Mouse (Mus musculus) forebrain, embryonic 14.5 days (tissue): ENCODE measurements around the gene Doc2g. TPM values are rescaled to one million over a fixed set of nuclear protein-coding genes. Genes with fewer than 3 reads are reported as not detected.

Experiments used
- ATAC-seq: fragments of 200-750 bp; cut with Nextera tagmentation; 2 replicates; pipeline ENCODE4 v1.8.0; 2017; ENCODE audit warnings: mild to moderate bottlenecking, moderate library complexity
- DNase-seq: peaks from one replicate; pipeline ENCODE4 v3.0.0-alpha.2; 2015; ENCODE audit warnings: low spot score
- H3K27ac ChIP-seq: fragments of 300-500 bp; sonication (generic); 2 replicates; pipeline ENCODE4 v1.5.1; 2014; ENCODE audit warnings: low read depth, mild to moderate bottlenecking, control low read depth, low read length, moderate library complexity
- H3K27me3 ChIP-seq: fragments of 300-500 bp; sonication (generic); replicated peaks from 2 replicates; pipeline ENCODE4 v1.6.1; 2014; ENCODE audit warnings: low read length, control low read depth, mixed read lengths; ENCODE audit not compliant: control insufficient read depth, insufficient read depth
- H3K36me3 ChIP-seq: fragments of 300-500 bp; sonication (generic); 2 replicates; pipeline ENCODE4 v1.6.1; 2014; ENCODE audit warnings: low read length, control low read depth; ENCODE audit not compliant: control insufficient read depth, insufficient read depth
- H3K4me1 ChIP-seq: fragments of 300-500 bp; sonication (generic); 2 replicates; pipeline ENCODE4 v1.6.1; 2014; ENCODE audit warnings: antibody characterized with exemption, low read length, control low read depth; ENCODE audit not compliant: control insufficient read depth, insufficient read depth
- H3K4me2 ChIP-seq: fragments of 300-500 bp; sonication (generic); 2 replicates; pipeline ENCODE4 v1.6.1; 2014; ENCODE audit warnings: mild to moderate bottlenecking, control low read depth, low read length
- H3K4me3 ChIP-seq: fragments of 300-500 bp; sonication (generic); 2 replicates; pipeline ENCODE4 v1.5.1; 2014; ENCODE audit warnings: low read depth, low read length, control low read depth
- H3K9ac ChIP-seq: fragments of 300-500 bp; sonication (generic); 2 replicates; pipeline ENCODE4 v1.6.1; 2014; ENCODE audit warnings: mild to moderate bottlenecking, low read length, control low read depth, moderate library complexity
- H3K9me3 ChIP-seq: fragments of 300-500 bp; sonication (generic); replicated peaks from 2 replicates; pipeline ENCODE4 v1.6.1; 2016; ENCODE audit warnings: low read length, control low read depth, mixed read lengths; ENCODE audit not compliant: control insufficient read depth
- whole genome bisulfite sequencing: fragments of 180-500 bp; shearing (Covaris S2); extraction: QIAGEN DNeasy Blood & Tissue Kit; methylation state at CpG from one replicate; pipeline ENCODE4 v1.1.7; 2014; 5-methylcytosine and 5-hydroxymethylcytosine counted together
- polyA plus RNA-seq: library from polyadenylated mRNA; unstranded; fragments of >200 nt; fragmentation: Nextera tagmentation; extraction: Ambion mirVana; gene quantifications from 2 replicates; pipeline ENCODE4 v1.2.1, GENCODE M21; 2014

The Doc2g gene
- polyA plus RNA-seq, 1 experiment from 2014 or later = 3.2 TPM

DNA sequence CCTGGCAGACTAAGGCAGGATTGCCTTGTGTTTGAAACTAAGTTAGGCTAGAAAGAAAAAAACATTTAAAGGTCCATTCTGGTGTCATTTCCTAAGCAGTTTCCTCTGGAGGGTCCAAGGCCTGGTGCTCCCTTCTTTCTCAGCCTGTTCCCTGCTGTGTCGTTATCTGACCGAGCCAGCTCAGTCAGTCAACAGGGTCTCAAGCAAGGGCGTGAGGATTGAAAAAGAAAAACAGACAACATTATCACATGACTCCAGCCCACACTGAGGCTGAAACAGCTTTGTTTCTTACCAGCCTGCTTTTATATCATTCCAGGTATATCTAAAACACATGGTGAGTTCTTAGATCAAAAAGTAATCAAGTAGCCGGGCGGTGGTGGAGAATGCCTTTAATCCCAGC is 12.5 kb downstream of the Doc2g start:
- no peak overlapping the region for H3K4me3 ChIP-seq
- no peak overlapping the region for H3K27ac ChIP-seq
- H3K4me2 ChIP-seq = no peak overlapping the region
- H3K4me1 ChIP-seq = no peaks in the 10 kb centered on the region; the same call in 1 of the 2 replicates
- DNase-seq (no peak), ATAC-seq (no peak)
- peaks cover 5% of the 10 kb centered on the region; the same call in 1 of the 2 replicates for H3K36me3 ChIP-seq
- H3K27me3 ChIP-seq = no peaks in the 10 kb centered on the region
- WGBS = 62% methylated on average over 5 of the region's 5 CpGs
- no peak overlapping the region for H3K9ac ChIP-seq
- H3K9me3 ChIP-seq = no peaks in the 10 kb centered on the region

DNA sequence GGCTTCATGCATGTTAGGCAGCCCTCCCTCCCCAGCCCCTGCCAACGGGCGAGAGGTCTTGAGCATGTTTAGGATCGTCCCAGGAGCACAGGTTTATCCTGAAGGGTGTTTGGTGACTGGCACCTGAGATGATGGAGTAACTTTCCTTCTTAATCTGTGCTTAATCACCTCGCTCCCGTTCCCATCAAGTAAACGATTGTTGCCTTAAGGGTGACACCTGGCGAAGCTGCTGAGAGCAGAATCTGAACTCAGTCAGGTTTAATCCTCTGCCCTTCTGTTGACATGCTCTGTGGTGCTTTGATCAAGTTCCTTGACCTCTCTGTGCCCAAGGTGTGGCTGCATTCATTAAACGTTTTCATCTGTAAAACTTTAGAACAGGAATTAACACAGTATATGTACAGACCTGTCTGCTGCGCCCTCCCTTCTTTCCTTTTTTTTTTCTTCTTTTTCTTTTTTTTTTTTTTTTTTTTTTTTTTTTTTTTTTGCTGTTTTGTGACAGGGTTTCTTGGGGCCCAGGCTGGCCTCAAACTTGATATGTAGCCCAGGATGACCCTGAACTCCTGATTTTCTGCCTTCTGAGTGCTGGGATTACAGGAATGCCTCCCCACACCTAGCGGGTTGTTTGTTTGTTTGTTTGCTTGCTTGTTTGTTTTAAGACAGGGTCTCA is 14.9 kb downstream of the Doc2g start:
- no peaks in the 10 kb centered on the region for H3K9me3 ChIP-seq
- ATAC-seq = no peak
- no peak for DNase-seq
- no peaks in the 10 kb centered on the region for H3K4me1 ChIP-seq
- WGBS = 66% methylated on average over 10 of the region's 10 CpGs
- H3K4me3 ChIP-seq = no peak overlapping the region
- H3K27me3 ChIP-seq = no peaks in the 10 kb centered on the region
- H3K4me2 ChIP-seq = no peak overlapping the region
- no peaks in the 10 kb centered on the region for H3K36me3 ChIP-seq
- H3K9ac ChIP-seq = no peak overlapping the region
- no peak overlapping the region for H3K27ac ChIP-seq

DNA sequence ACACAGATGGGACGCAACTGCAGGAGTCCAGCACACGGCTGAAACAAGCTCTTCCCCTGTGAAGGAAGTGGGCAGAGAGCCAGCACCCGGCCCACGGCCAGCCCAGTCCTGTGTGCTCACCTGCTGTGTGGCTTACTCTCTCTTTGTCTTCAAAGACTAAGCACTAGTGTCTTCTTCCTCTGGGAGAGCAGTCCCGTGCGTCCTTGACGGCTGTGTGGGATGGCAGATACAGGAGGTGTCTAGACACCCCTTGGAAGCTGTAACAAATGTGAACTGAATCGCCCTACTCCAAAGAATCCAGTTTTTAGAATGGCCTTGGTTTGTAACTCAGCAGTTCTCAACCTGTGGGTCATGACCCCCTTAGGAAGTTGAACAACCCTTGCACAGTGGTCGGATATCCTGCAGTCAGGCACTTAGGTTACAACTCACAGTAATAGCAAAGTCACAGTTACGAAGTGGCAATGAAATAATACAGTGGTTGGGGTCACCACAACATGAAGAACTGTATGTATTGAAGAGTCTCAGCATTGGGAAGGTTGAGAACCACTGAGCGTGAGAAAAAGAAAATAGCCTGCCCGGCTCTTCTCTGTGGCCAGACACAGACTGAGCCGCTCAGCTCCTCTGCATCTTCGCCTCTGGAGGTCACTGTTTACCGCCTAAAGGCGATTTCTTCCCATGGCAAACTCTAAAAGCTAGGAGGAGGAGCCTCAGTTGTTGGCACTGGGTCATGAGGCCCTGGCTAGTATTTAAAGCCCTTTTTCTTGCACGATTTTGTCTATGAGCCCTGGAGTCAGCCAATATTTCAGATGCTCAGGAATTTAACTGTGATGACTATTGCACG is 15.8 kb downstream of the Doc2g start:
- H3K4me2 ChIP-seq = no peak overlapping the region
- WGBS = 26% methylated on average over 18 of the region's 18 CpGs
- no peak overlapping the region for H3K9ac ChIP-seq
- no peaks in the 10 kb centered on the region for H3K36me3 ChIP-seq
- H3K27ac ChIP-seq = no peak overlapping the region
- H3K27me3 ChIP-seq = no peaks in the 10 kb centered on the region
- ATAC-seq (peak; percentile 66; the same call in 1 of the 2 replicates), DNase-seq (peak; percentile 87)
- no peak overlapping the region for H3K4me3 ChIP-seq
- no peaks in the 10 kb centered on the region for H3K4me1 ChIP-seq
- H3K9me3 ChIP-seq = no peaks in the 10 kb centered on the region

DNA sequence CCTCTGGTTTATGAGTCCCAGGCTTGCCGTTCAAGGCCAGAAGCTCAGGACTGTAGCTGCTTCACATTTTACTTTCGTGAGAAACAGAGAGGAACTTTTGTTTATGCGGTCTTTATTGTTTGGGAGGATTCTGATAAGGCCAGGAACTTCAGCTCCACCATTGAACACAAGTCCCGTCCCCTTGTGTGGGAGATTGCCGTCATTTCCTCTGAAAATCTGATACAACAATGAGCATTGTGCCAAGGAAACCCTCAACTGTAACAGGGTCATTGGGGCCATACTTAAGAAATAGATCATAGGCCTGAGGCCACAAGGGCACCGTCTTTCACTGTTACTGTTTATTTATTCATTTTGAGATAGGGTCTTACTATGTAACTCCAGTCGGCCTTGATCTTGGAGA is 20.1 kb downstream of the Doc2g start:
- Histone ChIP-seq H3K9me3 (no peaks in the 10 kb centered on the region), H3K4me3 (no peak overlapping the region), H3K36me3 (no peaks in the 10 kb centered on the region), H3K27ac (no peak overlapping the region), H3K27me3 (no peaks in the 10 kb centered on the region), H3K4me1 (no peaks in the 10 kb centered on the region), H3K4me2 (no peak overlapping the region), H3K9ac (no peak overlapping the region)
- WGBS = 85% methylated on average over 7 of the region's 7 CpGs
- ATAC-seq (no peak), DNase-seq (no peak)

DNA sequence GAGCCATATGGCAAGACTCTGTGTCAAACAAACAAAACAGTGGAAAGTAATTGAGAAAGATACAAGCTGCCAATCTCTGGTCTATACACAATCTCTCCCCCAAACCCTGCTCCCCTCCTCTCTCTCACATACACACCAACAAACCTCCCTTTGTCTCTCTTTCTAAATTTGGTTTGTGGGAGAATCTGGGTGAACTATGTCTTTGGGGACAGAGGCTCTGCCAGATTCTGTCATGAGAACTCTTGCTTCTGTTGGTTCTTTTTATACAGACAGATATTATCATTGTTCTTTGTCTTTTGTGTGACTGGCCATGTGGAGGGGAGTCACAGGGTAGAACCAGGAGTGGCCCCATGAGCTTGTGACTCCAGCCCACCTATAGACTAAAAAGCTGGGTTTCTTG is 24.5 kb downstream of the Doc2g start:
- H3K9me3 ChIP-seq = no peaks in the 10 kb centered on the region
- H3K4me2 ChIP-seq = no peak overlapping the region
- H3K9ac ChIP-seq = no peak overlapping the region
- no peaks in the 10 kb centered on the region for H3K36me3 ChIP-seq
- H3K27me3 ChIP-seq = no peaks in the 10 kb centered on the region
- no peak overlapping the region for H3K4me3 ChIP-seq
- no peak for ATAC-seq
- H3K4me1 ChIP-seq = no peaks in the 10 kb centered on the region
- DNase-seq = no peak
- no peak overlapping the region for H3K27ac ChIP-seq

DNA sequence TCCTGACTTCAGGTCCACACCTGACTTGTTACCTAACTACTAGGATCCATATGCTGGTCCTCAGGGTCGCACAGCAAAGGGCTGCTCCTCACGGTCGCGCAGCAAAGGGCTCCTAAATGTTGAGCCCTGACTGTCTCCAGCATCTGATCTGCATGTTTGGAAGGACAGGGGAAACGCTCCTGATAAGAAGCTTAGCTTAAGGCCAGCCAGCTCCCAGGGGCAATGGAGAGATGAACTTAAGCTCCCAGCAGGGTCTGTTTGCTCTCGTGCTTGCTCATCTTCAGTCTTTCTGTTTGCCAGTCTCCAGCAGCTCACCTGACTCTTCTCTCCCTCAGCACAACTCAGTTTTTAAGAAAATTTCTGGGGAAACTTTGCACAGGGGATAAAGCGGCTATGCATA is 29.6 kb downstream of the Doc2g start:
- Histone ChIP-seq H3K9me3 (no peaks in the 10 kb centered on the region), H3K4me1 (peaks cover 2% of the 10 kb centered on the region; the same call in 1 of the 2 replicates), H3K4me3 (no peak overlapping the region), H3K27me3 (no peaks in the 10 kb centered on the region), H3K36me3 (0 out of 2 replicates have a peak, but pooled peaks cover 2% of the 10 kb centered on the region), H3K9ac (no peak overlapping the region), H3K27ac (no peak overlapping the region), H3K4me2 (no peak overlapping the region)
- no peak for ATAC-seq
- DNase-seq = no peak
- WGBS = 54% methylated on average over 7 of the region's 7 CpGs

DNA sequence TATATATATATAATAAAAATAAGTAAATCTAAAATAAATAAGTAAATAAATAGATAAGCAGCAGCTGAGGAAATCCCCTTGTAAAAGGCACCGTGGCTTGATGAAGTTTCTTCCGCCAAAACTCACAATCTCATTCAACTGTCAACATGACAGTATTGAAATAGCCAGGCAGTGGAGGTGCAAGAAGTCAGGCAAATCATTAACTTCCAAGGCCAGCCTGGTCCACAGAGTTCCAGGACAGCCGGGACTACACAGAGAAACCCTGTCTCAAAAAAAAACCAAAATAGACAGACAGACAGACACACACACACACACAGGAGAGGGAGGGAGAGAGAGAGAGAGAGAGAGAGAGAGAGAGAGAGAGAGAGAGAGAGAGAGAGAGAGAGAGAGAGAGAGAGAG is 30.2 kb downstream of the Doc2g start:
- Histone ChIP-seq H3K27me3 (no peaks in the 10 kb centered on the region), H3K4me1 (peaks cover 2% of the 10 kb centered on the region; the same call in 1 of the 2 replicates), H3K9ac (no peak overlapping the region), H3K36me3 (0 out of 2 replicates have a peak, but pooled peaks cover 2% of the 10 kb centered on the region), H3K4me2 (no peak overlapping the region), H3K4me3 (no peak overlapping the region), H3K9me3 (no peaks in the 10 kb centered on the region), H3K27ac (no peak overlapping the region)
- WGBS = 75% methylated on average over 3 of the region's 3 CpGs
- DNase-seq = no peak
- ATAC-seq = no peak

DNA sequence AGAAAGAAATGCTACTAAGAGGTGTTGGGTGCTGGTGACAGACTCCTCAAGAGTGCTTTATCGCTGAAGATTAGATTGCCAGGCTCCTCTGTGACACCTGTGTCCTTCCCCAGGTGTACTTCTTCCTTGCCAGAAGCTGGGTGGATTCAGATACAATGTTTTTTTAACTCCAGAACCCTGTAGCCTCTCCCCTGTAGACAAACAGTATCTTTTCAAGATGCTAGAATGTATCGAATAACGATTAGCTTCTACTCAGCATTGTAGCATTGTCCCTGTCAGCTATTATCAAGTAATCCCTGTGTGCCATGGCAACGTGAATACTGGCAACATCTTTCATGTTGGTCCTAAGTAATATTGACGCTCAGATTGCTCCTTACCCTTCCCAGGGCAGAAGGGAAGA is 30.6 kb downstream of the Doc2g start:
- no peak overlapping the region for H3K4me3 ChIP-seq
- 59% methylated on average over 5 of the region's 5 CpGs for WGBS
- H3K27me3 ChIP-seq = no peaks in the 10 kb centered on the region
- no peak overlapping the region for H3K27ac ChIP-seq
- H3K9ac ChIP-seq = no peak overlapping the region
- DNase-seq (no peak), ATAC-seq (no peak)
- no peak overlapping the region for H3K4me2 ChIP-seq
- peaks cover 2% of the 10 kb centered on the region; the same call in 1 of the 2 replicates for H3K4me1 ChIP-seq
- no peaks in the 10 kb centered on the region for H3K9me3 ChIP-seq
- 0 out of 2 replicates have a peak, but pooled peaks cover 2% of the 10 kb centered on the region for H3K36me3 ChIP-seq
